Mouse (Mus musculus): Measurements from ENCODE around the gene Tigd2.
"Not testable (repeated sequence)": the region's sequence is repeated elsewhere in the genome, so short reads cannot be mapped to it uniquely, and the experiment has no call there.

Tigd2 gene

DNA sequence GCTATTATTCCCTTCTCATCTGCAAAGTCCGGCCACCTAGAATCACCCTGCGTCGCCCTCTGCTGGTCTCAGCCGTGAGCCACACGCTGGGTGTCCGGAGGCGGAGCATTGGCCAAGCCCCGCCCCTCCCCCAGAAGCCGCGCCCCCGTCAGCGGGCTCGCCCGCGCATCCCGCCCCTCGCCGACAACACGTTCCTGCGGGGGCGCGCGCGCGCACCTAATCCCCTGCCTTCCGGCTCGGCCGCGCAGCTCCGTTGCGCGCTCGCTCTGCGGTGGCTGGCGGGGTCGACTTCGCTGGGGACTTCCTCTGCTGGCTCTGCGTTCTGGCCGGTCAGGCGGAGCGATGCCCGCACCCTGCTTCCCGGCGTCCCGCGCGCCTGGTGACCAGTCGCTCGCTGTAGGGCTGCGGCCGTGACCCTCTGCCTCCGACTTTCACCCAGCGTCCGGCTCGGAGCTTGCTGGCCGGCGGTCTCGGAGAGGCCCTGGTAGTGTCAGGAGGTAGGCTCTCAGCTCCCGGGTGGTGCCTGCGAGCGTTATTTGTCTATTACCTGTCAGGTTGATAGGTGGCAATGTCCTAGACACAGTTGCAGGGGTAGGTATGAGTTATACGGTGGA is at the start of gene Tigd2:
Gene Tigd2, plus strand, starts transcription at position 186 of the 614 bp plus-strand sequence.
- peak; percentile 97 for DNase-seq

- DNase-seq: no peak
Measured at GRCm38 (mm10) chr6:59161801-59162478, 46.7 kb upstream of the Tigd2 start.

- no peak for DNase-seq
Measured at GRCm38 (mm10) chr6:59162887-59163286, 45.8 kb upstream of the Tigd2 start.

- DNase-seq: no peak
Measured at GRCm38 (mm10) chr6:59163407-59163806, 45.3 kb upstream of the Tigd2 start.

DNA sequence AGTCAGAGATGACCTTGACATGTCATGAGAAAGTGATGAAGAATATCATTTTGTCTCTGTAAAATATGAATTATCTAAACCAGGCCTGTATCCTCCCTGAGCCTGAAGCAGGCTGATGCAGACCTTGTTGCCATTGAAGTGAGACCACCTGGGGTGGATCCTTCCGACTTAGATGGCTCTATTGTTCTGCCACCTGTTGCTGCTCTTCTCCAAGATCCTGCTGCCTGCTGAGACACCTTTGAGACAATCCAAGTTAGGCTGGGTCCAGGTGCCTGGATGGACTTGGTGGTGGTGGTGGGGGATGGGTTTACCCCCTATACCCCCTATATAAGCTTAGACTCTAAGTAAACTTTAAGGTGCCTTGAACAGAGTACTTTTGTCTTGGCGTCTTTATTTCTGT is 39.7 kb upstream of the Tigd2 start:
- no peak for DNase-seq

DNA sequence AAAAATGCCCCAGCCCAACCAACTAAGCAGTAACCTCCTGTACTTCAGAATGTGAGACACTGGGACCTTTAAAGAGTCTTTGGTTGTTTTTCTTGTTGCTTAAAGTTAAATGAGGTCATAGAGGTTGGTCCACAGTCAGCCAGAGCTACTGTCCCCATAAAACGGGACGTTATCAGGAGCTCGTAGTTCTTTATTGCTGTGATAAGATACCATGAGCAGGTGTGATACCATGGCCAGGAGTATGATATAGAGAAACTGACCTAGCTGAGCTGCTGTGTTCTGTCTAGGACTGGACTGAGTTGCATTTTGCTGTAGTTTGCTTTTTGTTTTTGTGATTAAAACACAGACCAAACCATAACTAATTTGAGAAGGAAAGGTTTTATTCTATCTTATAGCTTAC is 37.4 kb upstream of the Tigd2 start:
- no peak for DNase-seq

GRCm38 (mm10) chr6:59173940-59174339 is 34.7 kb upstream of the Tigd2 start:
- no peak for DNase-seq

- no peak for DNase-seq
Measured at GRCm38 (mm10) chr6:59178051-59178450, 30.6 kb upstream of the Tigd2 start.

DNA sequence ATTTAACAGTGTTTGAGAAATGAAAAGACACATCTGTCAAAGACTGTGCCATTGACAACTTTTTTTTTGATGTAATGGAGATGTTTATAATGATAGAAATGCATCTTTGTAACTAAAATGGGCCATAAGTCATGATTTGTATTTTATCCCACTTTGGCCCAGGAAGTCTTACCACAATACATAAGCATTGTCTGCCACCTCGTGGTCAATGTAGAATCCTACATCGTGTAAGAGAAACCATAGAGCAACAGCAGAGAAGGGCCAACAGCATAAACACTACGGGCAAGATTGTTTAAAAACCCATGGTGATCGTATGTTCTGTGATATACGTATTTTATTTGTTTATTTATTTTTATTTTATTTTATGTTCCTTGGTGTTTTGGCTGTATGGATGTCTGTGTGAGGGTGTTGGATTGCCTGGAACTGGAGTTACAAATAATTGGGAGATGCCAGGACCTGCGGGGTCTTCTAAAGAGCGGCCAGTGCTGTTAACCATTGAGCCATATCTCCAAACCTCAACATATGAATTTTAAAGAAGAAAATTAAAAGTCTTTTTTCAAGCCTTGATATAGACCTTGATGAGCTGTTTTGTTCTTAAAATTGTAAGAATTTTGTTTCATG is 28.2 kb upstream of the Tigd2 start:
- peak; percentile 43 to 56 for DNase-seq

DNA sequence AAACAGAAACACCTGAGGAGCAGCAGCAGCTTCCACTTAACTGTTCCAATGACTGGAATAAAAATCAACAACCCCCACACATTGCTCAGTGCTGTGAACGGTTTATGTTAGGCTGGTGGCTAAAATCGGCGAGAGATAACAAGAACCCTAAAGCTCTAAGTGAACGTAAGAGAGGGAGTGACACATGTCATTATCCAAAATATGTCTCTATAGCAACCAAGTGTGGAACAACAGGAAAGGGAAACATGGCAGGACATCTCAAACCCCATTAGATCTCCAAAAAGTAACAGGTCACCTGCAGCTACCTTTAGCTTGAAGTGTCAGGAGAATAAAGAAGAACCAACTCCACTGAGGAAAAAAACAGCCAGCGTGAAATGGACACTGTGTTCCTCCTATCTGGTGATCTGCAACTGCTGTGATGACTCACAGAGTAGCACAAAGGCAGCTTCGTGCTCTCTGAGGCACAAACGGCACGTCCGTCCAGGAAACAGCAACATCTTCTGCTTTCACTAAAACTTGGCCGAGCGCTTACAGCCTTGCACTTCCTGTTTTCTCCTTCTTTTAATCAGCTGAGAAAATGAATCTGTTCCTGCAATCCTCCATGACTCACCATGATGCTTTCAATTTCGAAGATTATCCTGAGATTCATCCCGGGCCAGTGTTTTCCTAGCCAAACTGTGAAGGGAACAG is 23.5 kb upstream of the Tigd2 start:
- peak; percentile 21 to 35 for DNase-seq

GRCm38 (mm10) chr6:59190006-59190405 is 18.7 kb upstream of the Tigd2 start:
- no peak for DNase-seq

DNA sequence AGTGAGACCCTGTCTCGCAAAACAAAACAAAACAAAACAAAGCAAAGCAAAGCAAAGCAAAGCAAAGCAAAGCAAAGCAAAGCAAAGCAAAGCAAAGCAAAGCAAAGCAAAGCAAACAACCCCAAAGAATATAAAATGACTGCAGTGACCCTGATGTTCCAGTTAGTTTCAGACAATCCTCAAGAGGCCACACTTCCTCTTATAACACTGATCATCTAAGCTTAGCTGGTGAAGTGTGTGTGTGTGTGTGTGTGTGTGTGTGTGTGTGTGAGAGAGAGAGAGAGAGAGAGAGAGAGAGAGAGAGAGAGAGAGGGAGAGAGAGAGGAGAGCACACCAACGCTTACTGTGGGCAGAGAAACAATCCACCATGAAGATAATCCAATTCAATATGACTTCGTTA is 14.2 kb upstream of the Tigd2 start:
- DNase-seq: not testable (repeated sequence)

- DNase-seq: no peak
Measured at GRCm38 (mm10) chr6:59195849-59196635, 12.6 kb upstream of the Tigd2 start.

DNA sequence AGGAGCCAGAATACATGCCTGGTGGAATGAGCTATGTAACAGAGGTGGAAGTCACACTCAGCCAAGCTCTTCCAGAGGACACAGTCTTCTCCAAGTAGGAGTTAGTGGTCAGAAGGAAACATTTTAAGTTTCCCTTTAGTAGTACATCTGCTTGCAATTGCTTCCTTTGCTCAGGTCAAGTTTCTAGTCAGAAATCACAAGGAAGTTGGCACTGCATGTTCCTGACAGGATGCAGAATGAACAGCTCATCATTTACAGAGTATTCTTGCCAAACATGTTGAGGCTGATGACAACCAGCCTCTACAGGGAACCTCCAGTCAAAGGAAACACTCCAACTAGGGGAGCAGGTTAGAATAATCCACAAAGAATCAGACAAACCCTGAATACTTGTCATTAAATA is 11.9 kb upstream of the Tigd2 start:
- no peak for DNase-seq

DNA sequence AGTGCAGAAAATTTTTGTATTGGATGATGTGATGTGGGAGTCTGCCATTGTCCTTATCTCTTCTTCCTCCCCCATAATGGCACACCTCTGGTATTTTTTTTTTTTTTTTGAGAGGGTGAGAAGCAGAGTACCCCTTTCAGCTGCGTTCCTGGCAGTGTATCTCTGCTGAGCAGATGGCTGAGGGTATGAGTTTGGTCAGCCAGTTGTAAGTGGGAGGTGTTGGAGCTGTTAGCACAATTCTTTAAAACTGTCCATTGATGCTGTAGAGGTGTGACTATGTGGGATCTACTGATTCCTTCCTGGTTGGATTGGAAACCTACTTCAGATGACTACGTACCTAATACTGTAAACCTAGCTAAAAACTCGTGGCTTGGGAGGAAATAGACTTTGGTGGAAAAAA is 10.3 kb upstream of the Tigd2 start:
- DNase-seq: no peak

DNA sequence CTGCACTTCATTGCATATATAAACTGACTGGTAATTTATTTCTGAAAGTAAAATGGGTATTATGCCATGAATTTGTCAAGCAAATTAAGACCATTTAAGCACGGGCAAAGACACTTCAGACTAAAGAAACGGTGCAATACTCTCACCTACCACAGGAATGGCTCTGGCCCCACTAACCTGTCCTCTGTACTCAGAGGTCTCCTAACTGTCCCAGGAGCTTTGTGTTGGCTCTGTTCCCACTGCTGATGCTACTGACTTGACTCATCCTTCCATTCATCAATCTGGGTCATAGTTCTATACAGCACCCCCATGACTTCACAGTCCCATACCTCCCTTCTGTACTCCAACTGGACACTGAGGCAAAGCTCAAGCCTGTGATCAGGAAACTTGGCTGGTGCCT is 9.6 kb upstream of the Tigd2 start:
- no peak for DNase-seq

DNA sequence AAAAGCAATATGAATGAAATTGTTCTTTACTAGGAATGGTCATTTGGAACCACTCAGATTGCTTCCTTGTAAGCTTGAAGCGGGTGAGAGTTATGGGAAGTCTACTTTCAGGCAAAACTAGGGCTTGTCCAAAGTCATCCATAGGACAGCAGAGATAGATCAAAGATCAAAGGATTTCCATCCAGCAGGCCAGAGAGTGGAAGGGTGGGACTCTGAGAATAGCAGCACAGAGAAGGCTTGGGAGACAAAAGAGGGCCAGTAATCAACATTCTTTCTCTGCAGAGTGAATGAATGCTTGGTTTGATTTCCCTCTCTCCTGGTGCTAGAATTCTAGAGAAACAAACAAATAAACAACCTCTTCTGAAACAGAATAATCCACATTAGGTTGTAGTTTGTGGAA is 1.1 kb upstream of the Tigd2 start:
- DNase-seq: no peak

GRCm38 (mm10) chr6:59209299-59209707 is 633 bp downstream of the Tigd2 start:
- no peak for DNase-seq

GRCm38 (mm10) chr6:59233191-59233590 is 24.5 kb downstream of the Tigd2 start:
- no peak for DNase-seq

DNA sequence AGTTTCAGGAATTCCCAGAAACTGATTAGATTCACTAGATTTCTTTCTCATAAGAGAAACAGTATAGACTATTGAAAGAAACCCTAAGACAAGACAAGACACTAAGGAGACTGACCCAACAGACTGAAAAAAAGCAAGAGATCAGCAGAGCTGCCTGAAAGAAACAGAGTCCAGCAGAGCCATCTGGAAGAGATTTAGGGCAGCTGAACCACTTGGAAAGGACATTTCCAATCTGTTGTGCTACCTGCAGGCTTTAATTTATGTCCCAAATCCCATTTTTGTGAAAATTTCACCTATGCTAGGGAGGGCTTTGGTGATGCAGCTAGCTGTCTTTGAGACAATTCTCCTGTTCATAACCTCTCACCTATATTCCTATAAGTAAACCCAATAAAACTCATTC is 25.0 kb downstream of the Tigd2 start:
- no peak for DNase-seq

GRCm38 (mm10) chr6:59249675-59250074 is 41.0 kb downstream of the Tigd2 start:
- DNase-seq: peak; percentile 58

DNA sequence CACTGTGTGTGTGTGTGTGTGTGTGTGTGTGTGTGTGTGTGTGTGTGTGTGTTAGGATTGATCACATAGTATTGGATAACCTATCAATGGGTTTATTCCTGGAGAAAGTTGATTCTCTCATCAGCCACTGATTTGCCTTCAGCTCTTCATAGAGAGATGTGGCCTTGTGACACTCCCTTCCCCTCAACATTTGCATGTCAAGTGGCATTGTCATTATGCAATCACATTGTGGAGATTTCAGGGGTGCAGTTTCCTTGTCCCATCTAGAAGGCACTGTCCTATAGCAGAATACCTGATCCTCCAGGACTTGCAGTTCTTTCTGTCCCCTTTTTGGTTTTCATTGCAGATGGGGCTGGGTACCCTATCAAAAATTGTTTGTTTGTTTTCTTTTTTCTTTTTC is 41.9 kb downstream of the Tigd2 start:
- no peak for DNase-seq

DNA sequence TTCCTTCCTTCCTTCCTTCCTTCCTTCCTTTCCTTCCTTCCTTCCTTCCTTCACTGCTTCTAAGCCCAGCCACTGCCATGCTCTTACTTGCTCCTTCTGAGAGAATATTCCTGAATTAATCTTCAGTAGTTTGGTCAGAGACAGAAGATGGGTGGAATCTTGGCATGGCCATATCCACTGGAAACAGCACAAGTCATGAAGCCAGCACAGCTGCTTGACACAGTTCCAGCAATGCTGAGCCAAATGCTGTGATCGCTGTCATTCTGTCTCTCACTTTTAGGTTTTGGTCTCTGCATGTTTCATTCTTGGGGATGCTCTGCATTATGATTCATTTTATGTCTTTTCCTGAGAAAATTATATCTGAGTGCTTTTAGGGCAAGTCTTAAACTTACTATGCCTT is 47.2 kb downstream of the Tigd2 start:
- peak in 1 of 2 experiments; percentile 1 for DNase-seq

Measured in kidney, postnatal 4 days (tissue).